8 mouse cellular contexts compared by ENCODE assay signal in the genomic region with DNA sequence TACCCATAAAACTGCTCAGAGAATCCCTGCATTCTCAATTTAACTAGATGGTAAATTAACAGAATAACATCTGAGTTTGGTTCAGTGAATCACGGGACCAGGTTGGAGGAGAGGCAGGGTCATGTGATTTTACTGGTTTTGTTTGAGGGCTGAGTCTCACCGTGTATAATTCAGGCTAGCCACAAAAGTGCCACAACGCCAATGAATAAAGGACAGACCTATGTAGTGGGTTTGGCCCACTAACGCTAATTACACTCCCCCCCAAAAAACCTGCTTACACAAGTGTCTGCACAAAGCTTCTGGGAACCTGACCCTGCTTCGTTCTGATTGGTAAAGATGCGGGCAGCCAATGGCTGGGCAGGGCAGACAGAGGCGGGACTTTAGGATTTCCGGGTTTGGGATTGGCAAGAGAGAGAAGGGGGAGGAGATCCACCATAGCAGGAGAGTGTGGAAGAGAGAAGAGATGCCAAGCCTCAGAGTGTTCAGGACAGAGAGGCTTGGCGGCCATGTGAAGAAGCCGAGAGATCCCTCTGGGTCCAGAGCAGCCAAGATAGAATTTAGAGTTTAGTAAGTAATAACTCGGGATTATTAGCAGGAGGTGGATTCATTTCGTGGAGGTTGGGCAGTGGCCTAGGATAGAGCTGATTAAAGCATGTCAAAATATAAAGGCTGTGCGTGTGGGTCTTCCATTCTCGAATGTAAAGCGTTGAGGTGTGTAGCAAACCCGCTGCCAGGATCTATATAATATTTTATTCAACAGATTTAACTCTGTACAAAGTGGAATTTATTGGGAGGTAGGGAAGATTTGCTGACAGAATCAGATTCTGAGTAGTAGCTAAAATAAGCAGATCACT. TPM values are rescaled to one million over a fixed set of nuclear protein-coding genes. Genes with fewer than 3 reads are reported as not detected.
DNase-seq lines count a peak whose midpoint lies in the region; ATAC-seq and TF ChIP-seq lines count a peak whose summit lies in the region.

No protein-coding gene starts in this region.

- H3K4me2 ChIP-seq in CH12.LX (ENCODE audit: insufficient read depth, low read depth, poor library complexity, severe bottlenecking): peak overlapping the region; percentile 77
- H3K4me2 ChIP-seq in forebrain, embryonic 11.5 days (ENCODE audit: low read depth, low read length, severe bottlenecking): peak overlapping the region; percentile 39
- peak overlapping the region; percentile 67 for H3K4me2 ChIP-seq in heart, embryonic 16.5 days (ENCODE audit: low read depth, low read length)
- peak overlapping the region; percentile 66 for H3K4me2 ChIP-seq in liver, embryonic 15.5 days
- peak overlapping the region; percentile 66 for H3K4me2 ChIP-seq in neural tube, embryonic 12.5 days (replicated peaks)

- peaks cover 0 to 24% of the 10 kb centered on the region in 2 experiments for H3K36me3 ChIP-seq in CH12.LX (replicated peaks in 1 of 2; ENCODE audit: control insufficient read depth in 1 of 2, insufficient read depth in 1 of 2, low read length in 1 of 2)
- H3K36me3 ChIP-seq in forebrain, embryonic 11.5 days (ENCODE audit: control insufficient read depth, insufficient read depth, low read length): no peaks in the 10 kb centered on the region
- H3K36me3 ChIP-seq in heart, embryonic 16.5 days (ENCODE audit: control insufficient read depth, insufficient read depth): peaks cover 3% of the 10 kb centered on the region; the same call in 1 of the 2 replicates
- no peaks in the 10 kb centered on the region for H3K36me3 ChIP-seq in liver, embryonic 15.5 days (replicated peaks)
- no peaks in the 10 kb centered on the region for H3K36me3 ChIP-seq in neural tube, embryonic 12.5 days

- peaks cover 0 to 22% of the 10 kb centered on the region in 2 experiments; a peak in 2 of 4 replicates for H3K4me1 ChIP-seq in CH12.LX (ENCODE audit: control insufficient read depth in 1 of 2, insufficient read depth in 2 of 2)
- H3K4me1 ChIP-seq in forebrain, embryonic 11.5 days (replicated peaks; ENCODE audit: control insufficient read depth, insufficient read depth, low read length): peaks cover 2% of the 10 kb centered on the region; the same call in 1 of the 2 replicates
- peaks cover 3% of the 10 kb centered on the region for H3K4me1 ChIP-seq in heart, embryonic 16.5 days (ENCODE audit: control insufficient read depth, insufficient read depth, low read length)
- H3K4me1 ChIP-seq in liver, embryonic 15.5 days (replicated peaks): peaks cover 17% of the 10 kb centered on the region
- peaks cover 4% of the 10 kb centered on the region for H3K4me1 ChIP-seq in neural tube, embryonic 12.5 days

- peak; percentile 93 for TF ChIP-seq POLR2A in CH12.LX (IDR thresholded peaks at IDR 0.05; ENCODE audit: low read depth, low read length)

- WGBS in forebrain, embryonic 11.5 days: 2% methylated on average over 16 of the region's 16 CpGs
- WGBS in heart, embryonic 16.5 days: 2% methylated on average over 16 of the region's 16 CpGs
- 3% methylated on average over 16 of the region's 16 CpGs for WGBS in liver, embryonic 15.5 days (ENCODE audit: insufficient replicate concordance)
- WGBS in neural tube, embryonic 12.5 days: 5% methylated on average over 16 of the region's 16 CpGs

- peak overlapping the region; percentile 93 for H3K9ac ChIP-seq in CH12.LX (ENCODE audit: insufficient read depth, low read depth)
- H3K9ac ChIP-seq in forebrain, embryonic 11.5 days (ENCODE audit: low read length): peak overlapping the region; percentile 56
- peak overlapping the region; percentile 71 for H3K9ac ChIP-seq in heart, embryonic 16.5 days (ENCODE audit: low read length)
- peak overlapping the region; percentile 34; the same call in 1 of the 2 replicates for H3K9ac ChIP-seq in liver, embryonic 15.5 days
- H3K9ac ChIP-seq in neural tube, embryonic 12.5 days: peak overlapping the region; percentile 63

- H3K4me3 ChIP-seq in CH12.LX (replicated peaks in 1 of 3; ENCODE audit: low read depth in 2 of 3, low read length in 2 of 3, poor library complexity in 1 of 3): peak overlapping the region; percentile 56 to 75 (median 63)
- peak overlapping the region; percentile 34 for H3K4me3 ChIP-seq in forebrain, embryonic 11.5 days (ENCODE audit: low read depth, low read length)
- peak overlapping the region; percentile 61 for H3K4me3 ChIP-seq in heart, embryonic 16.5 days (ENCODE audit: low read length)
- peak overlapping the region; percentile 50 for H3K4me3 ChIP-seq in liver, embryonic 15.5 days (replicated peaks)
- H3K4me3 ChIP-seq in neural tube, embryonic 12.5 days: peak overlapping the region; percentile 43

- dilution Hi-C loops in CH12.LX (cut with MboI; ENCODE audit: extremely low pct_ligation_motif_present, extremely low pct_unique_long_range_greater_than_20kb, low sequenced_read_pairs): no loop called here

- TF ChIP-seq EP300 in CH12.LX (IDR thresholded peaks at IDR 0.05; ENCODE audit: low read length): 0 out of 2 replicates have a peak, but pooled peaks have one; percentile 27

- no peaks in the 10 kb centered on the region for H3K9me3 ChIP-seq in CH12.LX (replicated peaks; ENCODE audit: low read length)
- no peaks in the 10 kb centered on the region for H3K9me3 ChIP-seq in forebrain, embryonic 11.5 days (ENCODE audit: control insufficient read depth, low read length)
- H3K9me3 ChIP-seq in heart, embryonic 16.5 days (replicated peaks; ENCODE audit: control insufficient read depth, low read length): no peaks in the 10 kb centered on the region
- no peaks in the 10 kb centered on the region for H3K9me3 ChIP-seq in liver, embryonic 15.5 days (replicated peaks)
- no peaks in the 10 kb centered on the region for H3K9me3 ChIP-seq in neural tube, embryonic 12.5 days

- in situ Hi-C loops in CH12.LX (cut with MboI; ENCODE audit: low pct_ligation_motif_present, low pct_unique_long_range_greater_than_20kb, low sequenced_read_pairs): no loop called here

- no peak overlapping the region for H3K27ac ChIP-seq in CH12.LX (ENCODE audit: insufficient read depth, low read depth)
- H3K27ac ChIP-seq in forebrain, embryonic 11.5 days (ENCODE audit: low read depth, low read length): peak overlapping the region; percentile 14; the same call in 1 of the 2 replicates
- peak overlapping the region; percentile 69 for H3K27ac ChIP-seq in heart, embryonic 16.5 days (ENCODE audit: low read length)
- no peak overlapping the region for H3K27ac ChIP-seq in liver, embryonic 15.5 days (replicated peaks)
- no peak overlapping the region for H3K27ac ChIP-seq in neural tube, embryonic 12.5 days

- H3K79me2 ChIP-seq in CH12.LX (replicated peaks; ENCODE audit: control insufficient read depth, extremely low read depth, insufficient read depth, poor library complexity, severe bottlenecking): no peaks in the 10 kb centered on the region

- TF ChIP-seq RAD21 in CH12.LX (IDR thresholded peaks at IDR 0.05; ENCODE audit: low read depth, low read length): no peak

- H3K27me3 ChIP-seq in CH12.LX (replicated peaks): no peaks in the 10 kb centered on the region
- no peaks in the 10 kb centered on the region for H3K27me3 ChIP-seq in forebrain, embryonic 11.5 days (ENCODE audit: control insufficient read depth, insufficient read depth, low read length)
- no peaks in the 10 kb centered on the region for H3K27me3 ChIP-seq in heart, embryonic 16.5 days (ENCODE audit: control insufficient read depth, insufficient read depth, low read length)
- H3K27me3 ChIP-seq in liver, embryonic 15.5 days: 0 out of 2 replicates have a peak, but pooled peaks cover under 1% of the 10 kb centered on the region
- no peaks in the 10 kb centered on the region for H3K27me3 ChIP-seq in neural tube, embryonic 12.5 days (replicated peaks)

- no peak for TF ChIP-seq CTCF in CH12.LX (conservative IDR thresholded peaks at IDR 0.05 in 1 of 2, IDR thresholded peaks at IDR 0.05 in 1 of 2; ENCODE audit: low read depth in 2 of 2, low read length in 2 of 2)

- peak; percentile 98 for ATAC-seq in forebrain, embryonic 11.5 days (replicated peaks; ENCODE audit: low FRiP score)
- ATAC-seq in heart, embryonic 16.5 days (replicated peaks; ENCODE audit: extremely low read depth, insufficient read depth, low FRiP score): peak; percentile 98
- peak; percentile 97 for ATAC-seq in liver, embryonic 15.5 days (ENCODE audit: insufficient read depth)
- peak; percentile 100 for ATAC-seq in neural tube, embryonic 12.5 days (ENCODE audit: low FRiP score, low read depth)

- DNase-seq in CH12.LX (ENCODE audit: extremely low read depth): peak; percentile 95
- peak; percentile 89 for DNase-seq in c-Kit-positive CD71-positive TER-119-negative erythroid progenitor cells, embryonic 14.5 days (ENCODE audit: low read depth)
- peak; percentile 90 for DNase-seq in forebrain, embryonic 11.5 days (ENCODE audit: low spot score)
- peak; percentile 88 to 96 for DNase-seq in kidney, postnatal 36 days
- DNase-seq in telencephalon, adult 2 months (ENCODE audit: low read depth, low spot score): peak; percentile 93

RNA-seq across cellular contexts. Expression of a gene that starts 12.8 kb away (rescaled TPM):
- total RNA-seq in CH12.LX (2012; rRNA removed): not detected in 2 replicates
- total RNA-seq in CH12.LX (2014; rRNA removed): not detected in 2 replicates
- polyA plus RNA-seq in CH12.LX (2012; ENCODE audit: insufficient read length, low read depth): not detected in 2 replicates
- polyA plus RNA-seq in forebrain, embryonic 11.5 days (2014; fragmentation: Nextera tagmentation; extraction: Ambion mirVana): not detected in 2 replicates
- polyA plus RNA-seq in heart, embryonic 16.5 days (2015; fragmentation: Nextera tagmentation; extraction: Ambion mirVana): not detected in 2 replicates
- not detected in 2 replicates for polyA plus RNA-seq in liver, embryonic 15.5 days (2015; fragmentation: Nextera tagmentation; extraction: Ambion mirVana)
- not detected in 2 replicates for polyA plus RNA-seq in neural tube, embryonic 12.5 days (2016; fragmentation: Nextera tagmentation; extraction: Ambion mirVana)

RNA-seq across cellular contexts. Expression of a gene that starts 17.6 kb away (rescaled TPM):
- total RNA-seq in CH12.LX (2012; rRNA removed) (0.04 TPM in 1 of 2 replicates, not detected in the other), CH12.LX (2014; rRNA removed) (not detected in 2 replicates)
- 0.12 TPM in 1 of 2 replicates, not detected in the other for polyA plus RNA-seq in CH12.LX (2012; ENCODE audit: insufficient read length, low read depth)
- polyA plus RNA-seq in forebrain, embryonic 11.5 days (2014; fragmentation: Nextera tagmentation; extraction: Ambion mirVana): 5.2 and 6.1 TPM in 2 replicates
- 13.1 and 15.4 TPM in 2 replicates for polyA plus RNA-seq in heart, embryonic 16.5 days (2015; fragmentation: Nextera tagmentation; extraction: Ambion mirVana)
- polyA plus RNA-seq in liver, embryonic 15.5 days (2015; fragmentation: Nextera tagmentation; extraction: Ambion mirVana): 1.4 and 1.8 TPM in 2 replicates
- polyA plus RNA-seq in neural tube, embryonic 12.5 days (2016; fragmentation: Nextera tagmentation; extraction: Ambion mirVana): 8.9 and 10.5 TPM in 2 replicates

RNA-seq across cellular contexts. Expression of a gene that starts 28.3 kb away (rescaled TPM):
- 1.6 and 3.9 TPM in 2 replicates for total RNA-seq in CH12.LX (2012; rRNA removed)
- total RNA-seq in CH12.LX (2014; rRNA removed): not detected in 2 replicates
- polyA plus RNA-seq in CH12.LX (2012; ENCODE audit: insufficient read length, low read depth): 0.83 and 1.0 TPM in 2 replicates
- 1.6 and 2.4 TPM in 2 replicates for polyA plus RNA-seq in forebrain, embryonic 11.5 days (2014; fragmentation: Nextera tagmentation; extraction: Ambion mirVana)
- polyA plus RNA-seq in heart, embryonic 16.5 days (2015; fragmentation: Nextera tagmentation; extraction: Ambion mirVana): 1.7 and 2.2 TPM in 2 replicates
- polyA plus RNA-seq in liver, embryonic 15.5 days (2015; fragmentation: Nextera tagmentation; extraction: Ambion mirVana): 0.44 and 0.46 TPM in 2 replicates
- 1.9 and 2.5 TPM in 2 replicates for polyA plus RNA-seq in neural tube, embryonic 12.5 days (2016; fragmentation: Nextera tagmentation; extraction: Ambion mirVana)

RNA-seq across cellular contexts. Expression of a gene that starts 35.3 kb away (rescaled TPM):
- 106 and 160 TPM in 2 replicates for total RNA-seq in CH12.LX (2012; rRNA removed)
- 154 and 158 TPM in 2 replicates for total RNA-seq in CH12.LX (2014; rRNA removed)
- polyA plus RNA-seq in CH12.LX (2012; ENCODE audit: insufficient read length, low read depth): 95.5 and 111 TPM in 2 replicates
- polyA plus RNA-seq in forebrain, embryonic 11.5 days (2014; fragmentation: Nextera tagmentation; extraction: Ambion mirVana): 64.8 and 67.8 TPM in 2 replicates
- 79.2 and 84.3 TPM in 2 replicates for polyA plus RNA-seq in heart, embryonic 16.5 days (2015; fragmentation: Nextera tagmentation; extraction: Ambion mirVana)
- 21.7 and 22.4 TPM in 2 replicates for polyA plus RNA-seq in liver, embryonic 15.5 days (2015; fragmentation: Nextera tagmentation; extraction: Ambion mirVana)
- 37.4 and 42.2 TPM in 2 replicates for polyA plus RNA-seq in neural tube, embryonic 12.5 days (2016; fragmentation: Nextera tagmentation; extraction: Ambion mirVana)

RNA-seq across cellular contexts. Expression of a gene that starts 38.3 kb away (rescaled TPM):
- 6,137 and 6,551 TPM in 2 replicates for total RNA-seq in CH12.LX (2012; rRNA removed)
- 6,202 and 6,508 TPM in 2 replicates for total RNA-seq in CH12.LX (2014; rRNA removed)
- 3,408 and 4,622 TPM in 2 replicates for polyA plus RNA-seq in CH12.LX (2012; ENCODE audit: insufficient read length, low read depth)
- polyA plus RNA-seq in forebrain, embryonic 11.5 days (2014; fragmentation: Nextera tagmentation; extraction: Ambion mirVana): 825 and 852 TPM in 2 replicates
- 505 and 551 TPM in 2 replicates for polyA plus RNA-seq in heart, embryonic 16.5 days (2015; fragmentation: Nextera tagmentation; extraction: Ambion mirVana)
- polyA plus RNA-seq in liver, embryonic 15.5 days (2015; fragmentation: Nextera tagmentation; extraction: Ambion mirVana): 434 and 517 TPM in 2 replicates
- polyA plus RNA-seq in neural tube, embryonic 12.5 days (2016; fragmentation: Nextera tagmentation; extraction: Ambion mirVana): 732 and 743 TPM in 2 replicates

Comparison
In these comparisons a context has a peak if more than half of its experiments do, and no peak if none do; other contexts are left out.
1. H3K27ac ChIP-seq: peak in forebrain, embryonic 11.5 days (single experiment) and heart, embryonic 16.5 days (single experiment); none in CH12.LX (single experiment), liver, embryonic 15.5 days (single experiment) and neural tube, embryonic 12.5 days (single experiment).
2. H3K9ac ChIP-seq: peak in every context shown above with its lines; median percentile 93 in CH12.LX; 71 in heart, embryonic 16.5 days; 63 in neural tube, embryonic 12.5 days; 56 in forebrain, embryonic 11.5 days; 34 in liver, embryonic 15.5 days.
3. Peak in every context shown above with its lines, with median percentiles within 50 percentile points of each other: DNase-seq, H3K4me2 ChIP-seq, H3K4me3 ChIP-seq and ATAC-seq.